Mouse (Mus musculus) cerebellum, postnatal 4 days (tissue): ENCODE data around the gene Ccdc12.

Source experiments
- DNase-seq, 2 experiments: peaks; one replicate each; pipeline ENCODE4 v3.0.0; 2022; ENCODE audit warnings: low spot score in 2 of 2, mixed read lengths in 1 of 2

Gene Ccdc12

DNA sequence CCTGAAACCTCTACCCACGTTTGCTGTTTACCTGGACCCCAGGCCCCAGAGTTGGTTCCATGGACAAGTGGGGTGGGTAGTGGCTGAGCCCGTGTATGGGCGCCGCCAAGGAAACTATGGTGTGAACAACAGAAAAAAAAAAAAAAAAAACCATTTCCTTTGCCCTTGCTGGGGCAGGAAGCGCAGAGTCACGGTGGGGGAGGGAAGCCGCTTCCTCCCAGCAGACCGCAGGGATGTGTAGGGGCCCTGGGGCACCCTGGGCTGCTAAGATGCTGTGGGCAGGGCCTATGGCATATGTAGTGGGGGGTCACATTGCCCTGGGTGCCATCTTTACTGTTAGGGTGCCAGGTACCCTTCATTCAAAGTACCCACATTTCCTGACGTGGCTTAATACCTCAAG, 11.1 kb upstream of the Ccdc12 start:
- no peak for DNase-seq

DNA sequence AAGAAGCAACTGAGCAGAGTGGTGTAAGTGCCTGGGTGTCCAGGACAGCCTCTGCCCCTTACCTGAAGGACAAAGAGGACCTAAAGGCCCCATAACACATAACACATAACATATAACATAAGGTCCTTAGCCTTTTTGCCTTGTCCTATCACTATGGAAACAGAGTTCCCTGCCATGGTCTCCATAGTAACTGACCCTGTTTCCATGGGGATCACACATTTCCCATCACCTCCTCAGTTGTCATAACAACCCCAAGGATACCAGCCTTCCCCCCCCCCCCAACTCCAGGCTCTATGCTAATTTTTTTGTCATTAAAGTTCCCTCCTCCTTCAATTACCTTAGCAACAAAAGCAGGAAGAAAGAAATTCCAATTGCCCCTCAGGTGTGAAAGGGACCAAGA, 6.5 kb upstream of the Ccdc12 start:
- no peak for DNase-seq

DNA sequence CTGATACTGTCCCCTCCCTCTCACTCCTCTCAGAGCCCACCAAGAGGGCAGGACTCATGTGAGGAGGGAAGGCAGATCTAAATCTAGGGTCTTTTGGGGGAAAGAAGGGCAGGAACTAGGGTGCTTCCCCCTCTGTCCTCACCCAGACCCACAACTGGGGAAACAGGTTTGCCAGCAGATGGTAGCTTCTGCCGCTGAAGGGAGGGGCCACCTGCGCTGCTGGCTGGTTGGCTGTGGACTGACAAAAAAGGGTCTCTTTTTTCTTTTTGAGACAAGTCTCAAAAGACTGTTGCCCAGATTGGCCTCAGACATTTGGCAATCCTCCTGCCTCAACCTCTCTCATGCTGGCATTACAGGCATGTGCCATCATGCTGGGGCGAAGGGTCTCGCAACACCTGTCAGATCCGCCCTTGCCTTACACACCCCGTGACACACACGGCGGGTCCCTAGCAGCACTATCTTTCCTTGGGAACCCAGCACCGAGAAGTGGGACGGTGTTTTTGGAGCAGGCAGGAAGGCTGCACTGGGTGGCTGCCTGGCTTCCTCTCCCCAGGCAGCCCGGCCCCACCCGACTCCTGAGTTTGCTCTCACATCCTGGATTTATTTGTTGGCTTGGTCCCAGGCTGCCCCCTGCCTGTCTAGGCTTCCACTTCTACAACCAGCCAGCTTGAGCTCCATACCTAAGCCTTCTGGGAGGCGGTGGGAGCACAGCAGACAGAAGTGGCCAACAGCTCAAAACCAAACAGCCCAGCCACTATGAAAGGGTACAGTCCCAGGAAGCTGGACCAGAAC, 4.2 kb upstream of the Ccdc12 start:
- no peak for DNase-seq

DNA sequence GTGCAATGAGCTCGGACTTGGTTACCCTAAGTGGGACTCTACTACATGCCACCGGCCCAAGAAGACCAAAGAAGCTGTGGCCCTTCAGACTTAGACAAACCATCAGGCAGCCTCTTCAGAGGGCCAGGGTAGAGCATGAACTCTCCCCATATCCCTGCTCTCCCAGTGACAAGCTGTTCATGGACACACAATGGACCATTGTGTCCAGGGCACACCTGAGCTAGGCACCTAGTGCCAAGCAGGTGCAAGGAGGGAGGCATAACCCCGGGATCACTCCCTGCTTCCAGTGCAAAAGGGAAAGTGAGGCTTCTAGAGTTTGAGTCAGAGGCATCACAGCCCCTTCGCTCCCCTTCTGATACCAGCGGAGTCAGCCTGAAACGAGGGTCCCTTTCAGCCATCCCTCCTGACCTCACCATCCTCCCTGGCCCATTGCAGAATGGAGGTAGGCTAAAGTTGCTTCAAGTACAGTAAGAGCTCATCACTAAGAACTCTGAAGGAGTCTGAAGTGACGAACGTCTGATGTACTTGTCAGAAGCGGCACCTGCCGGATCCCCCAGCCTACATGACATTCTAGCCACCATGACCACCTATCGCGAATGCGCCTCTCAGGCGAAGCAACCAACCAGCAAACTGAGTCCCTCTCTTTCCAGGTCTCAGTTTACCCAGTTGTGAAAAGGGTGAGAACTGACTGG, 3.2 kb upstream of the Ccdc12 start:
- no peak for DNase-seq

DNA sequence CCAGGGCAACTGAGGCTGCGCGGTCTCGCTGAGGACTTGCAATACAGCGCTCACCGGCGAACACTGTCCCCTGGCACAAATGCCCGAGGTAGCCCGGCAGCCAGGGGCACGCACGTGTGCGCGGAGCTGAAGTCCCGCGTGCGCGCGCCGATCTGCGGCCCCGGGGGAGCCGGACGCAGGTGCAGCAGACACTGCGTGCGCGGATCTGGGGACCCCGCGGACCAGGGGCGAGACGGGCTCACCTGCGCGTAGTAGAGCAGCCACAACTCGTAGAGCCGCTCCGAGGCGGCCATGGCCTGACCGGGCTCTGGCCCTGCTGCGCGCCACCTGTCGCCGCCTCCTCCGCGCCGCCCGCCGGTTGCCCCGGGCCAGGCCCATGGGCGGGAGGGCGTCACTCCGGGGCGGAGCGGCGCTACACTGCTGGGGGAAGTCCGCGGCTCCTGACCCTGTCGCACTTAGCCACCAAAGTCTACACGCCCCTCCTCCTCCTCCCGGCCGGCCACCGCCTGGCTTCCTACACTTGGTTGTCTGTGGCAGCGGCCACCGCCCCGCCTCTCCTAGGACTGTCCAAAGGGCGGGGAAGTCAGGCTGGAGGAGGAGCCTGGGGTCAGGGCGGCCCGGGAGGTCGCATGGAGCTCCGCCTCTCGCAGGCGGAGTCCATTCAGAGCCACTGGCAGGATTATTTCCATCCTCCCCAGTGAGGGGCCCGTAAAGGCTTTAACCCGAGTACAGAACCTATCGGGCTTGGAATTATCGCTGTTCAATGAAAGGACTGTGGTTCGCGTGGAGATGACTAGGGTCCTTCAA, 2.4 kb upstream of the Ccdc12 start, which contains the start of gene Nbeal2:
Nbeal2 (minus strand) TSS at position 507 of the 807 bp plus-strand sequence.
- peak in 1 of 2 experiments; percentile 71 for DNase-seq

DNA sequence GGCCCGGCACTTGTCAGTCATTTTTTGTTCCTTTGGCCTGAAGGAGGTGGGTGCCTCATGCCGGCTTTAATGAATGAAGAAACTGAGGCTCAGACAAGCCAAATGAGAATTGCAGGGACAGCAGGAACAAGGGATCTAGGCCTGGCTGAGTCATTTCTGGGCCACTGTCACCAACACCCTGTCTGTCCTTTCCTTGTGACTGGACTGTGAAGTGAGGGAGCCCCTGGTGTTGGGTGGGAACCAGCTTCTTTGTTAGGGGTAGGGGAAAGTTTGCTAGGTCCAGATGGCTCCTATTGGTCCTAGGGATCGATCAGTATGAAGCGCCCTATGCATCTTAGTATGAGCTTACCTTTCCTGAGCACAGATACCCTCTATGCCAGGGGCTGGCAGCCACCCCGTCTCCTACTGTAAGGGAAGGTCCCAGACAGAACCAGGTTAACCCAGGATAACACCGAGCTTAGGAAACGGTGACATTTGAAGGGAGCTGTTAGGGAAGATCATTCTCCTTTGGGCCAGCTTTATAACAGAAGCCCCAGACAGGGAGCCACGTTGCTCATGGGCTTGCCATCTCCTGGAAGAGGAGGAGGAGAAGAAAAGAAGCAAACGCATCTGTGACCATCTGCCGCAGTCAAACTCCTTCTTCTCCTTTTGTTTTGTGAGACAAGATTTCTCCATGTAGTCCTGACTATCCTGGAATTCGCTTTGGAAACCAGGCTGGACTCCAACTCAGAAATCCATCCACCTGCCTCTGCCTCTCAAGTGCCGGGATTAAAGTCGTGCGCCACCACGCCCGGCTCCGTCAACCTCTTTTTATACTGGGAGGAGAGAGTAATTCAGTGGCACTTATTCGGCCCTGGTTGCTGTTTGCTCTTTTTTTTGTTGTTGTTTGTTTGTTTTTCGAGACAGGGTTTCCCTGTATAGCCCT, 1.3 kb upstream of the Ccdc12 start:
- DNase-seq = no peak

DNA sequence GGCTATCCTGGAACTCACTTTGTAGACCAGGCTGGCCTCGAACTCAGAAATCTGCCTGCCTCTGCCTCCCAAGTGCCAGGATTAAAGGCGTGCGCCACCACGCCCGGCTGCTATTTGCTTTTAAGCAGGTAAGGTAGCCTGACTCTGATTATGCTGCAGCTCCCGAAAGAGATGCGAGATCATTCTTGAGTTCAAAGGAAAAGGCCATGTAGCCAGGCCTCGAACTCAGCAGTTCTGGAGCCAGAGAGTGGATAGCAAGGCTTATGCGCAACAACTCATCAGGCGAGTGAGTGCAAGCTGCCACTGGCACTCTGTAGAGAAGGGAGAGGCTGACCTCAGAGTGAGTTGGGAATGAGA, 674 bp upstream of the Ccdc12 start:
- DNase-seq = no peak

DNA sequence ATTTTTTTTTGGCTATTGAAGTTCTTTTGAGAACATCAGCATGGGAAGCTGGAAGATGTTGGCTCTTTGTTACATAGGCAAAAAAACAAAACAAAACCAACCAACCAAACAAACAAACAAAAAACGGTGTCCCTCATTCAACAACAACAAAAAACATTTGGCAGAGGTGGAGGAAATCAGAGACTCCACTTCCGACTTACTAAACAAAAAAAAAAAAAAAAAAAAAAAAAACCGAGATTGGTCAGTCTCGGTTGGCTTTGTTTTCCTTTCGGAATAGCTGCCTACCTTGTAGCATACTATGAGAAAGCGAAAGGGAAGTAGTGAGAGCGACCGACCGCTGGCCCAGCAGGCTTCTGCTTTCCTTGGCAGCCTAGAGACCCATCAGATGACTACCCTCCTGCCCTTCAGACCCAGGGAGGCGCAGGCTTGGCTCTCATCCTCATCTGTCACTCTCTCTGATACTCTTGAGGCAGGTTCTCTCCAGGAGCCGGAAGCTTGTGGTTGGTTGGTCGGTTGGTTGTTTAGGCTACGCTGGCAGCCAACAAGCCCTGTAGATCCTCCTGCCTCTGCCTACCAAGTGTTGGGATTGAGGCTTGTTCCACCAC, 1.3 kb downstream of the Ccdc12 start:
- DNase-seq = no peak

DNA sequence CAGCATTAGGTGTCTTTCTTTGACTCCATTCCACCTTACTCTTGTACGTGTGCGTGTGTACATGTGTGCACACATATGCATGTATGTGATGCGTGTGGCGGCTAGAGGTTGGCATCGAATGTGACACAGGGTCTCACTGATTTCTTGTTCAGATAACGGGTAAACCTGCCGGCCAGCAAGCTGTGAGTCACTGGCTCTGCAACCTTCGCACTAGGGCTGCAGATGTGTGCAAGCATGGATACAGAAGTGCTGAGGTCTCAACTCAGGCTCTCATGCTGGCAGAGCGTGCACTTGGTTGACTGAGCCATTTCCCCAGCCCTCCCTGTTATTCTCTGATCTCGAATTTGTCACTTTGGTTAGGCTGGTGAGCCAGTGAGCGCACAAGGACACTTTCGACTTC, 3.2 kb downstream of the Ccdc12 start:
- no peak for DNase-seq

DNA sequence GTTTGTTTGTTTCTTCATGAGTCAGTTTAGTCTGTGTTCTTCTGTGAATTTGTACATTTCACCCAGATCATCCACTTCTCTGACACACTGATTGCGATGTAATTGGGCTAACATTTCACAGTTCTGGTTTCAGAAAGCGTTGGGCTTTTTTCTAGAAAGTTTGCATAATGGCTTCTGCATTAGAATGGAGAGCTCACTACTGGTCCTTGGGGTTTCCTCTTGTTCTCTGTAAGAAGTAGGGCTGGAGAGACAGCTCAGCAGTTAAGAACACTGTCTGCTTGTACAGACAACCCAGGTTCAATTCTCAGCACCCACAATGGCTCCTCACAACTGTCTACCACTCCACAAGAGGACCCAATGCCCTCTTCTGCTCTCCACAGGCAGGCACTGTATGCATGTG, 3.9 kb downstream of the Ccdc12 start:
- DNase-seq = no peak

DNA sequence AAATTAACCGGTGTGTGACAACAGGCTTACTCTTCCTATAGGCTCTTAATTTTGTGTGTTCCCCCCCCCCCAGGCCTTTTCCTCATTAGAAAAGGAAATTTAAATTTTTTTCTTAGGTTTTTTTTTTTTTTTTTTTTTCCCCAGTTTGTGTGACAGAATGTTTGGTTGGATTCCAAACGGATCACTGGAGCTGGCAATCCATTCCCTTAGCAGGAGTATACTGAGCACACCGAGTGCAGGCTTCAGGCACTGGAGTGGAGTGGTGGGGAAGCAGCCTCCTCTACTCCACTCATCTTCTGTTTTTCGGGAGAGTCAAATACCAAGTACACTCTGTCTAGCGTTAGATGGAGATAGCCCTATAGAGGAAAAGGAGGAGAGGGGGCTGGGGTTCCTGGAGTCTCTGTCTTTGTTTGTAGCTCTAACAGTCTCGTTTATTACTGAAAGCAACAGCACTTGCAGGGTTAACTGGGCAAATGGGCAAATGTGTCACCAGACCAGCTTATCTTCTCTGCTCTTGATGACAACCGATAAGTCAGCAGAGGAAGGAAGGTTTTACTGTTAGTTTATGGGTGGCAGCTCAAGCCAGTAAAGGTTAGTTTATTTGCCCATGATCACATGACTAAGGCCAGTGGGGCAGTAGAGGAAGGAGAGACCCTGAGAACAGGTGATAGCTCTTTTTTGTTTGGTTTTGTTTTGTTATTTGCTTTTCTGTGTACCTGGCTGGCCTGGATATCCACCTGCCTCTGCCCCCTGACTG, 4.7 kb downstream of the Ccdc12 start:
- DNase-seq = no peak

DNA sequence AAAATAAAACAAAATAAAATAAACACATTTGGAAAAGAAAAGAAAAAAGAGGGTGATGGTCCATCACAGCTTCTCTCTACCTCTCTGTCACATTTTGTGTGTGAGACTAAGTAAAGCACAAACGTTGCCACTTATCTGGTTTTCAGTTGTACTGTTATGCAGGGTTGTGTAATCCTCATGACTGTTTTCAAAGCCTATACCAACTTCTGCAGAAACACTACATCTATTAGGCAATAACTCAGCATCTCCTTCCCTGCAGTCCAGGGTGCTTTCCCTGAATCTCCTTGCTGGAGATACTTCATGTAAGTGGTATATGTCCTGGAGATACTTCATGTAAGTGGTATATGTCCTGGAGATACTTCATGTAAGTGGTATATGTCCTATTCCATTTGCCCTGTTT, 6.5 kb downstream of the Ccdc12 start:
- no peak for DNase-seq

DNA sequence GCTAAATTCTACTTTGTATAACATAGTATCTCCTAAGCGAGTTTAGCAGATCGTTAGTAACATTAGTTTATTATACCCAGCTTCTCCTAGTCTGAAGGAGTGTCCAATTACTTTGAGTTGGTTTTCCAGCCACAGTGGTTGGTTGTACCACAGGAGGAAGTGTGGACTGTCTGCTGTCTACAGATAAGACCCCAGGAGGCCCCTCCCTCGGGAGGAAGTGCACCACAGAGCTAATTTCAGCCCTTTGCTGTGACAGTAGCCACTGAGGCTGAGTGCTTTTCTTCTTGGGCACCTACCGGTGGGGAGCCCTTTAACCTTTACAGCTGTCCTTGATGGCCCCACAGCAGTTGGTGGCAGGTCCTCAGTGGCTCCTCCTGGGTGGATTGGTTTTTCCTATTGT, 9.6 kb downstream of the Ccdc12 start:
- DNase-seq = no peak

DNA sequence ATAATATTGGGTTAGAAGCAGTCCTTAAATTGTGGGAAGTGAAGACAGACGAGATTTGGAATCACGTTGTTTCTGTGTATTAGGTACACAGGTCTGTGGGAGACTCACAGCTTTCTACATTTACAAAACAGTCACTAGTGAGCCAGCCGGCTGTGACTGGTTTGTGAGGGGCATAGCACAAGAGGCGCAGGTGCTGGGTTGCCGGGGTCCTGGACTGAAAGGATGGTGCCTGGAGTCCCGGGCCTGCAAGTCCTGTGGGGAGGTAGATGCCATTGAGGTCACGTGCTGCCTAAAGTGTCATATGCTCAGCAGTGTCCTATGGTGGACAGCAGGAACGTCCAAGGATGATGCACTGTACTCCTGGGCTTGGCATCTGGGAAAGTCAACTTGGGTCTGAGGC, 10.1 kb downstream of the Ccdc12 start:
- no peak for DNase-seq

DNA sequence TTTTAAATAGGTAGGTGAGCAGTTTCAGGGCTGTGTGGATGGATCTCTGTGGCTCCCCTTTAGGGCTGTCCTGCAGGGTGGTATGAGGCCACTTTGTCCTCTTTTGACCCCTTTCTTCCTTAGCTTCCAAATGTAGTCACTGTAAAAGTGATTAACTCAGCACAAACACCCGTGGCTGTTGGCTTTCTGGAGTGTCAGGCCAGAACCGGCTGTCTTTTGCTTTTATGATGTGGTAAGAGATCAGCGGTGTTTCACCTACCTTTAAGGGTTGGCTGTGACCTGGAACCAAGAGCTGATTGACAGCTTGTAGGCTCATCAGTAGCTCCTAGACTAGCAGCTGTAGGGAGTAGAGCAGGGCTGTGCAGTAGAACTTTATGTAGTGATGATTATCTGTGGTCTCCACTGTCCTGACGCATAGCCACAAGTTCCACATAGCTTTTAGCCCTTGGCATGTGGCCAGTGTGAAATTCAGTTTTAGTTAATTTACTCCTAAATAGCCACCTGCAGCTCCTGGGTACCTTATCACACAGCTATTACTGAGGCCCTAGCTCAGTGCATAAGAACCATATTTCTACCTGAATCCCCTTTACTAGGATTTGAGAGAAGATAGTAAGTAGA, 11.0 kb downstream of the Ccdc12 start:
- DNase-seq = no peak

DNA sequence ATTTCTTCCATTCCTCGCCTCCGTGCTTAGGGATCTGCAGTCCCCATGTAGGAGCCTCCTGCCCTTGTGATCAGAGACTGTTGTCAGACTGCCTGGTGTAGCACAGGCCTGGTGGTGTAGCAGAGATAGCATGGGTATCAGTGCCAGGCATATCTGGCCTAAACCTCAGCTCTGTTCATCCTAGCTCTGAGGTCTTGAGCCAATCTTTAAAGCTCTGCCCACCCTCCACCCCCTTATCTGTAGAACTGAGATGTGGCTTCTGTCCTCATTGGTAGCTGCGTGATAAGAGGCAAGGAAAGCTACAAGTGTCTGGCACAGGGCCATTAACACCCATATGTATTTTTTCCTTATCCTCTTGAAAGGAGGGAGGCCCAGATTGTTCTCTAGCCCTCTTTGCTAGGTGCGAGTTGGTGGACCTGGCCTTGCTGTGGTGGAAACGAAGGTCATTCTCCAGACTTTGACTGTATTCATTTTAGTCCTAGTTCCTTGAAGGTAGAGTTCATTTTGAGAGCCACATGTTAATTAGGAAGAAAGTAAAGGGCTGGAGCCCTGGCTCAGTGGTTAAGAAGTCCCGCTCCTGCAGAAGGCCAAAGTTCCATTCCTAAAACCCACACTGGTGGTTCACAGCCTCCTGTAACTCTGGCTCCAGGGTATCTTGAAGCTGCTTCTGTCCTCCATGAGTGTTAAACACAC, 12.4 kb downstream of the Ccdc12 start:
- no peak for DNase-seq

DNA sequence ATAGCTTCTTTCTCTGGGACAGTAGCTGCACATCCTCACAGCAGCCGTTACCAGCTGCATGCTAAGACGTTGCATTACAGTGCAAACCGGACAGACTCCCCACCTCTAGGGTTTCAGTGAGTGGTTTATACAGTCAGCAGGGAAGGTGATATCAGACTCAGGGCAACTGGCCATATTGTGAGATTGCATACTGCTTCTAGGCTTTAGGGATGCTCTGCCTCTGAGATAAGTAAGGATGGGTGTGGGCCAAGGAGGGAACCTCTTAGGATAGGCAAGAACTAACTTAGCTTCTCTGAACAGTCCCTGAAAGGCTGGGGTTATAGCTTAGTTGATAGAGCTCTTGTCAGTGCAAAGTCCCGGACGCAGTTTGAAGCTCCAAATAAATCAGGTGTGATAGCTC, 13.5 kb downstream of the Ccdc12 start:
- DNase-seq = no peak

DNA sequence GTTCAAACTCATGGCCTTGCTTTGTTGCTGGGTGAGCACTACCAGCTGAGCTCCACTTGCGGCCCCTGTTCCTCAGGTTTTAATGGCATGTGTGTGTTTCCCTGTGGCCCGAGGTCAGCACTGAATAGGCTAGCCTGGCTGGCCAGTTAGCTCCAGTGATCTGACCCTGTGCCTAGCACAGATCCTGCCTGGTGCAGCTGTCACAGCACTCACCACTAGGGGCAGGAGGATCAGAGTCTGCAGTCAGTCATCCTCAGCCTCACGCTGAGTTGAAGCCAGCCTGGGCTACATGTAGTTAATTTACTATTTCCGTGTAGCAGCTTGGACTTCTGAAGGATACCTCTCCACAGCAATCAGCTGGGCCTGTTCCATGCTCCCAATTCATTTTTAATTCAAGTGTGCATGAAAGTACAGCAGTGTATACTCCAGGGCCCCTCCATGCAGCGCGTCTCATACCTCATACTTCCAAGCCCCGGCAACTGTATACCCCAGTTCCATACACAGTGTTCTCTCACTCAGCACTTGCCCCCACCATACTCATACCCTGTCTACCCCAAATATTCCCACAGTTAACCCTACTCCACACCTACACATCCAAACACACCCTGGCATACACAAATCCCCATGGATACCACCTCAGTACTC, 16.3 kb downstream of the Ccdc12 start:
- no peak for DNase-seq
